Mouse (Mus musculus): Measurements from ENCODE around the gene Zfp839. TPM values are rescaled to one million over a fixed set of nuclear protein-coding genes. Genes with fewer than 3 reads are reported as not detected.

Gene Zfp839
- polyA plus RNA-seq, 1 experiment from 2014 or later, result 3.7 TPM

DNA sequence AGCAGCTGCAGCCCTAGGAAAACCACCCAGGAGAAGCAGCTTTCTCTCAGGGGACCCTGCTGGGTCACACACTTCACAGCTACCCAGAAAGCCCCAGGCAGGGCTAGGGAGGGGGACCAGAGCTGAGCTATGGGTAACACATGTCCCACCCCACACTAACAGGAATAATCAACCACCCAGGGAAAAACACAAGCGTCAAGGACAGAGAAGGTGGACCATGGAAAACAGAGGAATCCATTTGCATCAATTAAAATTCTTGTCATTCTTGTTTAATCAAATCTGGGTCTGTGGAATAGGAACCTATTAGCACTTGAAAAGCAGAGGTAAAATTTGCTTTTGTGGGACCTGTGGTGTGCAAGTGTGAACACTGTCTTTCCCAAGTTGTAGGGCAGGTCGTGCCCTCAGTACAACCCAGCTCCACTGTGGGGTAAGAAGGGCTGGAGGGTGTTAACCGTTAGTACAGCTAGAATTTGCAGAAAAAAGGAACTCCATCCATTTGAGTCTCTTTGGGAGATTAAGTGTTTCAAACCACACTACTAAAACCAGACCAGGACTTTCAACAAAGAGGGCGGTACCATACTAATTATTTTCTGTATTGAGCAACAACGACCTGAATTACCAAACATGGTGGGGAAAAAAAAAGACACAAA is 12.7 kb upstream of the Zfp839 start:
- H3K4me1 ChIP-seq (ENCODE audit: control insufficient read depth, insufficient read depth, low read length), result peaks cover 2% of the 10 kb centered on the region; the same call in 1 of the 2 replicates
- ATAC-seq, result no peak
- H3K36me3 ChIP-seq (ENCODE audit: control insufficient read depth, insufficient read depth, low read length), result no peaks in the 10 kb centered on the region
- no peaks in the 10 kb centered on the region for H3K9me3 ChIP-seq (ENCODE audit: control insufficient read depth, low read length)
- H3K27ac ChIP-seq (ENCODE audit: low read length), result no peak overlapping the region
- no peaks in the 10 kb centered on the region for H3K27me3 ChIP-seq (replicated peaks; ENCODE audit: control insufficient read depth, insufficient read depth, low read length)
- H3K9ac ChIP-seq (ENCODE audit: low read depth, low read length), result 0 out of 2 replicates have a peak overlapping the region, but pooled peaks have one; percentile 24
- 43% methylated on average over 5 of the region's 5 CpGs for WGBS
- no peak overlapping the region for H3K4me2 ChIP-seq (ENCODE audit: low read depth, low read length)
- H3K4me3 ChIP-seq (ENCODE audit: low read length), result no peak overlapping the region

DNA sequence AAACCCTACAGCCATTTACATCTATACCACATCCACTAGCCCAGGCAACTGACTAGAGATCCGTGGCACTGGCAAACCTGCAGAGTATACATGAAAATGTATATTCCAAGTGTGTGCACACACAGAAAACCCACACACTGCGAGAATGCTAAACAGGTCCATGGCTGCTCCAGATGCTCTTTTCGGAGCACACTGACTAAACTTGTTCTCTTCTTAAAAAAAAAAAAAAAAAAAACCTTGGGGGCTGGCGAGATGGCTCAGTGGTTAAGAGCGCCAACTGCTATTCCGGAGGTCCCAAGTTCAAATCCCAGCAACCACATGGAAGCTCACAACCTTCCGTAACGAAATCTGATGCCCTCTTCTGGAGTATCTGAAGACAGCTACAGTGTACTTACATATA is 12.2 kb upstream of the Zfp839 start:
- Histone ChIP-seq H3K9me3 (ENCODE audit: control insufficient read depth, low read length) (no peaks in the 10 kb centered on the region), H3K9ac (ENCODE audit: low read depth, low read length) (no peak overlapping the region), H3K4me3 (ENCODE audit: low read length) (no peak overlapping the region), H3K36me3 (ENCODE audit: control insufficient read depth, insufficient read depth, low read length) (no peaks in the 10 kb centered on the region), H3K4me2 (ENCODE audit: low read depth, low read length) (no peak overlapping the region), H3K27me3 (replicated peaks; ENCODE audit: control insufficient read depth, insufficient read depth, low read length) (no peaks in the 10 kb centered on the region), H3K27ac (ENCODE audit: low read length) (no peak overlapping the region), H3K4me1 (ENCODE audit: control insufficient read depth, insufficient read depth, low read length) (peaks cover 2% of the 10 kb centered on the region; the same call in 1 of the 2 replicates)
- WGBS, result 92% methylated on average over 8 of the region's 8 CpGs
- ATAC-seq, result no peak

DNA sequence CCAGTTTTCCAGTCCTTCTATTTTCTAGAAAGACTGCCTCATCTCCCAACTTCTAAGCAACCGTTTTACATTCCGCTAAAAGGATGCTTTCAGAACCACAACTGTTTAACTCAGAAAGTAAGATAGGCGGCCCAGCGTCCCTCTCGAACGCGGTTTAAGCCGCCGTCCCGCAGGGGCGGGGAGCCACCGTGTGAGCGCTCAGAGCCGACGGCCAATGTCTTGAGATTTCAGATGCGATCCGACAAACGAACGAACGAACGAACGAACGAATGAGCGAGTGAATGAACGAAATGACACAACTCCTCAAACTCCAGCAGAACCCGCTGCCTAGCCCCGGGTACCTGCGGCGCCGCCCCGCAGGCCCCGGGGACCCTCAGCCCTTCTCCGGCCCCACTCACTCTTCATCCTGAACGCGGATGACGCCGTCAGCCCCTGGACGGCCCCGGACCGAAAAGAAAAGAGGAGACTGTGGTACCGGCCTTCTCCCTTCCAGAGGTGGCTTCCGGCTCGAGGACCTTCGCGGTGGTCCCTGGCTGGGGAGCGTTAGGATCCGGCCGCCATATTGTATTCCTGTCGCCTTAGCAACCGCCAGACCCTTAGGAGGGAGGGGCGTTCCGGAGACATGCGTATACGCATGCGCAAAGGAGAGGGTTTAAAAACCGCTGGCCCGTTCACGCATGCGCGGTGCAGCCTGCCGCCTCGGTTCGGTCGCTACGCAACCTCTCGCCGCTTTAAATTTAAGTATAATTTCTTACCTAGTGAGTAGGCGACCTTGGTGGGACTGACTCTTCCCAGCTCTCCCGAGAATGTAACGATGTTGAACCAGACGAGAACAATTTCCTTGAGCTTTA is 9.5 kb upstream of the Zfp839 start, which contains the start of gene Mok:
Gene Mok (minus strand): TSS at position 592 of the 851 bp plus-strand sequence.
- peak; percentile 42 for ATAC-seq
- H3K4me2 ChIP-seq (ENCODE audit: low read depth, low read length), result peak within 1 kb of the TSS; percentile 65
- peaks cover 2% of the 10 kb centered on the region; the same call in 1 of the 2 replicates for H3K4me1 ChIP-seq (ENCODE audit: control insufficient read depth, insufficient read depth, low read length)
- peak within 1 kb of the TSS; percentile 87 for H3K4me3 ChIP-seq (ENCODE audit: low read length)
- no peaks in the 10 kb centered on the region for H3K36me3 ChIP-seq (ENCODE audit: control insufficient read depth, insufficient read depth, low read length)
- H3K9ac ChIP-seq (ENCODE audit: low read depth, low read length), result peak within 1 kb of the TSS; percentile 67
- no peak within 1 kb of the TSS for H3K27ac ChIP-seq (ENCODE audit: low read length)
- H3K9me3 ChIP-seq (ENCODE audit: control insufficient read depth, low read length), result no peaks in the 10 kb centered on the region
- under 1% methylated on average over 71 of the region's 71 CpGs for WGBS
- no peaks in the 10 kb centered on the region for H3K27me3 ChIP-seq (replicated peaks; ENCODE audit: control insufficient read depth, insufficient read depth, low read length)

DNA sequence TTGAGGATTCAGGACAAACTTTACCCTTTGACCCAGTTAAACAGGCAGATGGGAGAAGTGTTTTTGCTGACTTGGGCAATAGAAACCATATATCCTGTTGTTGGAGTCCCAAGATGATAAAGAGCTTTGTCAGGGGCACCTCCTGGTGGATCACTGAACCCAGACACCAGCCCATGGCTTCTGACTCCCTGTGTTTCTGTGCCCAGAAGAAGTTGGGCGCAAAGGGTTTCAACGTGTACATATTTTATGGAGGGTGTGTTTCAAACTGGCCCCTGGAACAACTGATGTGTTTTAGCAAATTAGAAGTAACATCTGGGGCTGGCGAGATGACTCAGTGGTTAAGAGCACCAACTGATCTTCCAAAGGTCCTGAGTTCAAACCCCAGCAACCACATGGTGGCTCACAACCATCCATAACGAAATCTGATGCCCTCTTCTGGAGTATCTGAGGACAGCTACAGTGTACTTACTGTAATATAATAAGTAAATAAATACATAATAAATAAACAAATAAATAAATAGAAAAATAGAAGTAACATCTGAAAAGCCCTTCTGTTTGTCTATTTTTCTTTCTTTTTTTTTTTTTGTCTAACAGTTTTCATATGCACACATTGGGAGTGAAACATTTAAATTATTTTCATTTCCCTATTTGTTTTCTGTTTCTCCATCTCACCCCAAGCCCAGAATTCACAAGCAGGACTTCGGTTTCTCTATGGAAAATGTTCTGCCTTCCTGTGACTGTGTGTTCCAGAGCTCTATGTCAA is 8.1 kb upstream of the Zfp839 start:
- Histone ChIP-seq H3K4me3 (ENCODE audit: low read length) (no peak overlapping the region), H3K9ac (ENCODE audit: low read depth, low read length) (no peak overlapping the region), H3K4me1 (ENCODE audit: control insufficient read depth, insufficient read depth, low read length) (peaks cover 8% of the 10 kb centered on the region), H3K27ac (ENCODE audit: low read length) (no peak overlapping the region), H3K4me2 (ENCODE audit: low read depth, low read length) (no peak overlapping the region), H3K9me3 (ENCODE audit: control insufficient read depth, low read length) (no peaks in the 10 kb centered on the region), H3K36me3 (ENCODE audit: control insufficient read depth, insufficient read depth, low read length) (no peaks in the 10 kb centered on the region), H3K27me3 (replicated peaks; ENCODE audit: control insufficient read depth, insufficient read depth, low read length) (no peaks in the 10 kb centered on the region)
- 70% methylated on average over 5 of the region's 5 CpGs for WGBS
- ATAC-seq, result no peak

DNA sequence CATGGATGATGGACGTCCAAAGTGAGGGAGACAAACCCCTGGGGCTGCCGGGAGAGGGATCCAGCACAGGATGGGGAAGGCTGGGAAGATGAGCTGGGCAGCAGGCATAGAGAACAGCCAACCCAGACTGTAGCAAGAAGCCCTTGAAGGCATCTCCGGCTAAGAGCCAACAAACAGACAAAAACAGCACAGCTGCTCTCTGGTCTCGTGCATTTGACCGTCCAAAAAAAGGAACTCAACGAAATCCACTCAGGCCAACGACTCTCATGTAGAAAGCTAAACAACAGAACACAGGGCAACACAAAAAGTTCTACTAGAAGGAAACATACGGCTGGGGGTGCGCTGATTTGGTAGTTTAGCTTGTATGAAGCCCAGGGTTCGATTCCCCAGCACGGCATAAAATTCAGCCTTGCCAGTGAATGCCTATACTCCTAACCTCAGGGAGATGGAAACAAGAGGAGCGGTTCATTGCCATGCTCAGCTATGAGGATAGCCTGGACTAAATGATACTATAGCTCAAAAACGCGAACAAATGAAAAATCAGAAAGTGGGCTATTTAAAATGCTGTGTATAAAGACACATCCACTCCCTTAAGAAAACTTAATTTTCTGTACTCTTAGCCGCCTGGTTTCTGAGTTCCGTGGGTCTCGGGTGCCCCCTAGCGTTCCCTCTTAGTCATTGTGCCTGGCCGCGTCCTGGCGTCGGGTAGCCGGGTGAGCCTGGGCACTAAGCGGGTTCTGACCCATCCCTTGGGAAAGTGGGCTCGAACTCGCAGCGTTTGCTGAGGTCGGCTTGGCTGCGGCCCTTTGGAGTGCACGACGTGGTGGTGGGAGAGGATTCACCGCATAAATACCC is 6.6 kb upstream of the Zfp839 start:
- peaks cover 8% of the 10 kb centered on the region for H3K4me1 ChIP-seq (ENCODE audit: control insufficient read depth, insufficient read depth, low read length)
- peak overlapping the region; percentile 55 for H3K4me3 ChIP-seq (ENCODE audit: low read length)
- peak overlapping the region; percentile 63 for H3K9ac ChIP-seq (ENCODE audit: low read depth, low read length)
- no peak overlapping the region for H3K27ac ChIP-seq (ENCODE audit: low read length)
- WGBS, result 21% methylated on average over 32 of the region's 32 CpGs
- no peaks in the 10 kb centered on the region for H3K36me3 ChIP-seq (ENCODE audit: control insufficient read depth, insufficient read depth, low read length)
- no peaks in the 10 kb centered on the region for H3K27me3 ChIP-seq (replicated peaks; ENCODE audit: control insufficient read depth, insufficient read depth, low read length)
- no peaks in the 10 kb centered on the region for H3K9me3 ChIP-seq (ENCODE audit: control insufficient read depth, low read length)
- peak overlapping the region; percentile 71 for H3K4me2 ChIP-seq (ENCODE audit: low read depth, low read length)
- ATAC-seq, result peak; percentile 29; the same call in 1 of the 2 replicates

DNA sequence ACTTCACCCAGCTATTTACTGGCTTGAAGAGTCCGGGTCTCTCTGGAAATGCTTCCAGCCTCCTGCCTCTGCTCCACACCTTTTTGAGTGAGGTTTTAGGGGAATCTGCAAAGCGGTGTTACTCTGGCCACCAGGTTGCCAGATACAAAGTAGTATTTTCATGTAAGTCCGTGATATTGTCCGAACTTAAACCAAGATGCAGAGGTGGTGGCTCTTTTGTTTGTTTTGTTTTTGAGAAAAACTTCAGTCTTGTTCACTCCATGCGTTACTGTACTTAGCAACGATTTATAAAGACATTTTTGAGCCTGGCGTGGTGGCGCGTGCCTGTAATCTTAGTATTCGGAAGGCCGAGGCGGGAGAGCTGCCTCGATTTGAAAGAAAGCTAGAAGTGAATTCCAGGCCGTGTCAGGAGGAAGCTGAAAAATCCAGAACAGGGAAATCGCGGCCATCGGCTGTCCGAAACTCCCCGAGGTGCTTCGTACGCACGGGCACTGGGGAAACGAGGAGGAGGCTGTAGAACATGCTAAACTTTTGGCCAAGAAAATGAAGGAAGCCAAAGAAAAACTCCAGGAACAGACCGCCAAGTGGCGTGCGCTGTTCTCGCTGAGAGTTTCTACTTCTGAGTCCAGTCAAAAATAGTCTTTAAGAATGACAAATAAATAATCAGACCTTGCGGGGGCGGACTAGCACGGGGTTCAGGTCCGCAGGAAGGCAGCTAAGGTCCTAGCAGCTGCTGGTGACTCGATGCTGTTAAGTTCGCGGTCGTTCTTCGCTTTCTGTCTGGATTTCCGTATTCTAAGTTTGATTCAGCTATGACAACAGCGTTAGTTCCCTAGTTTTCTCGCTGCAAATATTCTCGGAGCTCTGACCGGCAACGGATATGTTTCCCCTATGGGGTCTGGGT is 5.6 kb upstream of the Zfp839 start:
- WGBS, result under 1% methylated on average over 42 of the region's 42 CpGs
- H3K27ac ChIP-seq (ENCODE audit: low read length), result peak overlapping the region; percentile 85

DNA sequence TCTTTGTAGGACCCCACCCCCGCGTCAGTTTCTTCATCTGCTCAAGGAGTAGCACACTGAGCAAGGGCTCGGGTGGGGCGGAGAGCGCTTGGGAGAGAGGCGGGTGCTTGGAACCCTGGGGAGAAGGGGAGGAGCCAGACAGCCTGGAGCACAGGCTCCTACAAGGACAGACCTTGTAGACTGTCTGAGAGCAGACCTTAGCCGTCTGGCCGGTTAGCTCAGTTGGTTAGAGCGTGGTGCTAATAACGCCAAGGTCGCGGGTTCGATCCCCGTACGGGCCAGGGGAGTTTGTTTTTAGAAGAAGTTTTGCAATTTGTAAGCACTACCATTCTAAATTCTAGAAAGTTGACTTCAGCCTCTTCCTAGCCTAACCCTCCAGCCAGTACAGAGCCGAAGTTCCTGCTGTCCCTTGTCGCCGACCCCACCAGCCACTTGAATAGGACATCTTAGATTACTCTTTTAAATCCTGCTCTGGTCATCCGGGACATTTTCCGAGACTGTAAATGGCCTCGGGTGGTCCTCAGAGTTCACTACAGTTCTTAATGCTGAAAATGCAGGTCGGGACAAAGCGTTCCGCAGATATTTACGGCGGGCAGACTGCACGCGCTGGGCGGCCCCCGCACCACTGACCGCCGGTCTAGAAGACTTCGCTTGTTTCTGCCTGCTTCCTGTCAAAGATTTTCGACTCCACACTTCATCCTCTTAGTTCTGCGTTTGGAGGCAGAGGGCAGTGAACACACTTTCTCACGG is 4.7 kb upstream of the Zfp839 start:
- under 1% methylated on average over 36 of the region's 36 CpGs for WGBS
- peak; percentile 94 for ATAC-seq
- peak overlapping the region; percentile 71 for H3K4me2 ChIP-seq (ENCODE audit: low read depth, low read length)
- peak overlapping the region; percentile 85 for H3K27ac ChIP-seq (ENCODE audit: low read length)
- no peaks in the 10 kb centered on the region for H3K9me3 ChIP-seq (ENCODE audit: control insufficient read depth, low read length)
- H3K4me3 ChIP-seq (ENCODE audit: low read length), result peak overlapping the region; percentile 55
- peak overlapping the region; percentile 66 for H3K9ac ChIP-seq (ENCODE audit: low read depth, low read length)
- no peaks in the 10 kb centered on the region for H3K27me3 ChIP-seq (replicated peaks; ENCODE audit: control insufficient read depth, insufficient read depth, low read length)
- H3K4me1 ChIP-seq (ENCODE audit: control insufficient read depth, insufficient read depth, low read length), result peaks cover 9% of the 10 kb centered on the region
- no peaks in the 10 kb centered on the region for H3K36me3 ChIP-seq (ENCODE audit: control insufficient read depth, insufficient read depth, low read length)

More for the DNA sequence above, 5.6 kb upstream of the Zfp839 start:
- Histone ChIP-seq H3K9ac (ENCODE audit: low read depth, low read length) (peak overlapping the region; percentile 63), H3K4me1 (ENCODE audit: control insufficient read depth, insufficient read depth, low read length) (peaks cover 9% of the 10 kb centered on the region), H3K36me3 (ENCODE audit: control insufficient read depth, insufficient read depth, low read length) (no peaks in the 10 kb centered on the region), H3K4me2 (ENCODE audit: low read depth, low read length) (peak overlapping the region; percentile 71), H3K9me3 (ENCODE audit: control insufficient read depth, low read length) (no peaks in the 10 kb centered on the region), H3K27me3 (replicated peaks; ENCODE audit: control insufficient read depth, insufficient read depth, low read length) (no peaks in the 10 kb centered on the region), H3K4me3 (ENCODE audit: low read length) (peak overlapping the region; percentile 55)
- ATAC-seq, result peak; percentile 61
